Mouse (Mus musculus) forebrain, embryonic 15.5 days (tissue): Measurements from ENCODE around the gene Npnt. TPM values are rescaled to one million over a fixed set of nuclear protein-coding genes. Genes with fewer than 3 reads are reported as not detected.

ENCODE experiments used
- ATAC-seq: fragments of 200-750 bp; cut with Nextera tagmentation; replicated peaks from 2 replicates; pipeline ENCODE4 v1.8.0; 2017; ENCODE audit warnings: mild to moderate bottlenecking, moderate TSS enrichment, moderate library complexity
- H3K27ac ChIP-seq: fragments of 300-500 bp; sonication (generic); replicated peaks from 2 replicates; pipeline ENCODE4 v1.5.1; 2015; ENCODE audit warnings: mild to moderate bottlenecking, inconsistent platforms
- H3K27me3 ChIP-seq: fragments of 300-500 bp; sonication (generic); 2 replicates; pipeline ENCODE4 v1.6.1; 2015; ENCODE audit warnings: inconsistent platforms
- H3K36me3 ChIP-seq: fragments of 300-500 bp; sonication (generic); 2 replicates; pipeline ENCODE4 v1.6.1; 2015; ENCODE audit warnings: mild to moderate bottlenecking, inconsistent platforms
- H3K4me1 ChIP-seq: fragments of 300-500 bp; sonication (generic); 2 replicates; pipeline ENCODE4 v1.6.1; 2015; ENCODE audit warnings: inconsistent platforms
- H3K4me2 ChIP-seq: fragments of 300-500 bp; sonication (generic); replicated peaks from 2 replicates; pipeline ENCODE4 v1.6.1; 2015; ENCODE audit warnings: mild to moderate bottlenecking, inconsistent platforms
- H3K4me3 ChIP-seq: fragments of 300-500 bp; sonication (generic); 2 replicates; pipeline ENCODE4 v1.5.1; 2015; ENCODE audit warnings: mild to moderate bottlenecking, inconsistent platforms
- H3K9ac ChIP-seq: fragments of 300-500 bp; sonication (generic); replicated peaks from 2 replicates; pipeline ENCODE4 v1.6.1; 2015; ENCODE audit warnings: mild to moderate bottlenecking, inconsistent platforms
- H3K9me3 ChIP-seq: fragments of 300-500 bp; sonication (generic); 2 replicates; pipeline ENCODE4 v1.6.1; 2016; ENCODE audit warnings: inconsistent platforms
- WGBS: fragments of 180-500 bp; shearing (Covaris S2); methylation state at CpG from one replicate; pipeline ENCODE4 v1.1.7; 2015; ENCODE audit warnings: mixed read lengths; 5-methylcytosine and 5-hydroxymethylcytosine counted together
- polyA plus RNA-seq: library from polyadenylated mRNA; unstranded; fragments of >200 nt; fragmentation: Nextera tagmentation; extraction: Ambion mirVana; gene quantifications from 2 replicates; pipeline ENCODE4 v1.2.1, GENCODE M21; 2015

Gene Npnt
- polyA plus RNA-seq, 1 experiment from 2014 or later = 8.2 TPM

- no peaks in the 10 kb centered on the region for H3K27me3 ChIP-seq
- ATAC-seq = no peak
- no peak overlapping the region for H3K4me2 ChIP-seq
- H3K9me3 ChIP-seq = no peaks in the 10 kb centered on the region
- no peak overlapping the region for H3K9ac ChIP-seq
- WGBS = 70% methylated on average over 6 of the region's 6 CpGs
- H3K4me1 ChIP-seq = peaks cover 5% of the 10 kb centered on the region
- H3K36me3 ChIP-seq = no peaks in the 10 kb centered on the region
- no peak overlapping the region for H3K4me3 ChIP-seq
- H3K27ac ChIP-seq = no peak overlapping the region
Observed at GRCm38 (mm10) chr3:132929866-132930265, 20.2 kb downstream of the Npnt start.

- Histone ChIP-seq H3K36me3 (no peaks in the 10 kb centered on the region), H3K9ac (no peak overlapping the region), H3K27ac (no peak overlapping the region), H3K27me3 (no peaks in the 10 kb centered on the region), H3K4me2 (no peak overlapping the region), H3K9me3 (no peaks in the 10 kb centered on the region), H3K4me3 (no peak overlapping the region), H3K4me1 (no peaks in the 10 kb centered on the region)
- WGBS = 88% methylated on average over 9 of the region's 9 CpGs
- ATAC-seq = no peak
Observed at GRCm38 (mm10) chr3:132928186-132928585, 21.9 kb downstream of the Npnt start.

- Histone ChIP-seq H3K4me3 (no peak overlapping the region), H3K4me1 (no peaks in the 10 kb centered on the region)
- ATAC-seq = no peak
Observed at GRCm38 (mm10) chr3:132919798-132920197, 30.3 kb downstream of the Npnt start.

DNA sequence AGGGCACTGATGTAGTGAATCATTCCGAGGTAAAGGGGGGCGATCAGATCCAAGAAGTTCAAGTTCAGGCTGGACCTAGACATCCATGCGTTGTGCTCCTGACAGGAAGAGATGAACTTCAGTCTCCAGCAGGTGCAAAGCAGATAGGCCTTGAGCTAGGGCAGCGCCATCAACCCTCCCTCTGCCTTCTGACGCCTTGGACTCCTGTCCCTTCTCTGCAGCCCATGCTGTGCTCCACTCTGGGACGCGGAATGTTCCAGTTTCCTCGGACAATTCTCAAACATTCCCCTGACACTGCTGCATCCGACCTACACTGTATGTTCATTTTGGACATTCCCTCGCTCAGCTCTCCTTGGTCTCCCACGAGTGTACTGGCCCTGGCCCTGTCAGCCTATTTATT lies 30.9 kb downstream of the Npnt start:
- Histone ChIP-seq H3K4me2 (no peak overlapping the region), H3K9me3 (no peaks in the 10 kb centered on the region), H3K36me3 (no peaks in the 10 kb centered on the region), H3K4me3 (no peak overlapping the region), H3K27me3 (no peaks in the 10 kb centered on the region), H3K4me1 (no peaks in the 10 kb centered on the region), H3K9ac (no peak overlapping the region), H3K27ac (no peak overlapping the region)
- WGBS = 90% methylated on average over 11 of the region's 11 CpGs
- ATAC-seq = no peak

More at GRCm38 (mm10) chr3:132919798-132920197, 30.3 kb downstream of the Npnt start:
- Histone ChIP-seq H3K4me2 (no peak overlapping the region), H3K27ac (no peak overlapping the region), H3K36me3 (no peaks in the 10 kb centered on the region), H3K9me3 (no peaks in the 10 kb centered on the region), H3K9ac (no peak overlapping the region), H3K27me3 (no peaks in the 10 kb centered on the region)
- 92% methylated on average over 3 of the region's 3 CpGs for WGBS

DNA sequence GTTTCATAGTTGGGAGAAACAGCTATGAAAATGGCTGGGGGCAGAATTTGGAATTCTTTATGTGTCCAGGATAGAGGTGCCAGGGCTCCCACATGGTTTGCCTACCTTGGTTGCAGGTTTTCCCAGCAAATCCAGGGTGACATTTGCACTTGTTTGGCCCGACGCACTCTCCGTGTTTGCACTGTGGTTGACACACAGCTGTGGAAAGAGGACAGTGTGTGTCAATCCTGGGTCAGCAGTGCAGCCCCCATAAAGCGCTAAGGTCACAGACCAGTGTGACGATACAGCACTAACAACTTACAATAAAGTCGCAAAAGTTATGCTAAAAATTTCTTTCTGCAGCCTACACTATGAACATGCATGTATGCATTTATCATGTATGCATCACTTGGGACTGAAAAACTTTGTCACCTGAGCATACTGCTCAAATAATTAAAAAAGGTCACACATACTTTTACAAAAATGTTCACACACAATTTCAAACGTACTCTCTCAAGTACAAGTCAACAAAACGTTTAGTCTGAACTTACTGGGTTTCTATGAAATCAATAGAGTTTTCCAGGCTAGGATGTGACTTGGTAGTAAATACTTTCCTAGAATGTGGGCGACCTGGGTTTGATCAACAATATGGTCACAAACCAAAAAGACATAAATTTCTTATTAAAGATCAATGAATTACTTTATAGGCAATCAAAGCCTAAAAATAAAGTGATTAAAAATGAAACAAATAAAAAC lies 32.6 kb downstream of the Npnt start:
- no peak for ATAC-seq
- H3K4me1 ChIP-seq = no peaks in the 10 kb centered on the region
- 91% methylated on average over 9 of the region's 9 CpGs for WGBS
- H3K9ac ChIP-seq = no peak overlapping the region
- no peaks in the 10 kb centered on the region for H3K27me3 ChIP-seq
- H3K9me3 ChIP-seq = no peaks in the 10 kb centered on the region
- H3K27ac ChIP-seq = no peak overlapping the region
- H3K4me2 ChIP-seq = no peak overlapping the region
- no peak overlapping the region for H3K4me3 ChIP-seq
- H3K36me3 ChIP-seq = no peaks in the 10 kb centered on the region

DNA sequence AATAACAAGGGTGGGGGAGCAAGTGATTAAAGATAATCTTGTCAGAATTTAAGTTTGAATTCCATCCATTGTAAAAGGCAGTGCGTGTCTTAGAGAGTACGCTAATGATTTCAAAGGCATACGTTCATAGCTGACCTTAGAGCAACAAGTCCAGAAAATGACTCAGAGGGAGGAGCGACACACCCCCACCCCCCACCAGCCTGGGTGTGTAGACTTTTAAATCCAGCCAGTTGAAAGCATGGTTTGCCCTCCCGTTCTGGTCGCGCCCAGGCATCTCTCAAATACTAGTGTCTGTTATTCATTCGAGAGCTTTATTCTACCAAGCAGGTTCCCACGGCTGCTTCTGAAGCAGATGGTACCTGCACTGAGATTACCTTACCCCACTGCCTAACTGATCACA lies 34.4 kb downstream of the Npnt start:
- H3K4me2 ChIP-seq = no peak overlapping the region
- no peaks in the 10 kb centered on the region for H3K9me3 ChIP-seq
- no peak for ATAC-seq

GRCm38 (mm10) chr3:132912420-132912819 lies 37.7 kb downstream of the Npnt start:
- Histone ChIP-seq H3K9me3 (no peaks in the 10 kb centered on the region), H3K4me3 (no peak overlapping the region), H3K27me3 (no peaks in the 10 kb centered on the region), H3K4me2 (no peak overlapping the region), H3K27ac (no peak overlapping the region), H3K9ac (no peak overlapping the region), H3K36me3 (no peaks in the 10 kb centered on the region), H3K4me1 (no peaks in the 10 kb centered on the region)
- WGBS = 83% methylated on average over 2 of the region's 2 CpGs
- ATAC-seq = no peak

More for the DNA sequence above, 34.4 kb downstream of the Npnt start:
- WGBS = 61% methylated on average over 9 of the region's 9 CpGs
- no peak overlapping the region for H3K27ac ChIP-seq
- H3K4me1 ChIP-seq = no peaks in the 10 kb centered on the region
- no peaks in the 10 kb centered on the region for H3K27me3 ChIP-seq
- no peak overlapping the region for H3K4me3 ChIP-seq
- no peaks in the 10 kb centered on the region for H3K36me3 ChIP-seq
- H3K9ac ChIP-seq = no peak overlapping the region

DNA sequence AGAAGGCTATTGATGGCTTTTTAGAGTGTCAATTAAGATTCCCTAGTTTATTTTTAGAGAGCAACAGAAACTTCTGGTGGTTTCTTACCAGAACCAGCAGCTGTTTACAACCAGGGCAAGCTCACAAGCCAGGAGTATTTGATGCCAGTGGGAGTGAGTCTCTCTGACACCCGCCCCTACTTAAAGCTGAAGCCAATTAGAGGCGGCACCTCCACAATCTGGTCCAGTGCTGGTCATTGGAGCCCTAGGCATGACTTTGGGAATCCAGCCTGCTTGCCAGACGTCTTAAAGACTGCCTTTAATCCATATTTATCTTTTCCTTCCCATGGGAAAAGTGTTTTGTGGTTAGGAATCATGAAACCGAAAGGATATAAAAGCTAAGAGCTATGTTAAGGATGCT lies 38.4 kb downstream of the Npnt start:
- H3K36me3 ChIP-seq = no peaks in the 10 kb centered on the region
- H3K27me3 ChIP-seq = no peaks in the 10 kb centered on the region
- no peak for ATAC-seq
- 61% methylated on average over 4 of the region's 4 CpGs for WGBS
- no peaks in the 10 kb centered on the region for H3K9me3 ChIP-seq
- no peak overlapping the region for H3K4me3 ChIP-seq
- H3K9ac ChIP-seq = no peak overlapping the region
- H3K4me1 ChIP-seq = no peaks in the 10 kb centered on the region
- no peak overlapping the region for H3K4me2 ChIP-seq
- no peak overlapping the region for H3K27ac ChIP-seq

DNA sequence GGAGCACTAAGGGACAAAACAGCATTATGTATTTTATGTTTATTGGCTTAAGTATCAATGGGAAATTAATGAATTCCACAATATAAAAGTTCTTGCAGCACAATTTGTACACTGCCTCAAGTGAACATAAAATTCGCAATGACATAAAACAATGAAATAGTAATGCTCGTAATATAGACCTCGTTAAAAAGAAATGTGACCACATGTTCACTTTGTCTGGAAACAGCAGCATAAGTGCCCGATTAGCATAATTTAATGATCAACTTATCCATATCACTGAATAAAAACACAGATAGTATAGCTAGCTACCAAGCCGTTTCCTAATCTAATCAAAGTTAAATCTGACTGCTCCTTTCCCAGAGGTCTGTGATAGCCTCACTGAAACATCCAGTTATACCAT lies 39.4 kb downstream of the Npnt start:
- Histone ChIP-seq H3K9ac (no peak overlapping the region), H3K36me3 (no peaks in the 10 kb centered on the region), H3K4me3 (no peak overlapping the region), H3K9me3 (no peaks in the 10 kb centered on the region), H3K4me1 (no peaks in the 10 kb centered on the region), H3K27me3 (no peaks in the 10 kb centered on the region), H3K27ac (no peak overlapping the region), H3K4me2 (no peak overlapping the region)
- WGBS = 56% methylated on average over 5 of the region's 5 CpGs
- ATAC-seq = no peak

DNA sequence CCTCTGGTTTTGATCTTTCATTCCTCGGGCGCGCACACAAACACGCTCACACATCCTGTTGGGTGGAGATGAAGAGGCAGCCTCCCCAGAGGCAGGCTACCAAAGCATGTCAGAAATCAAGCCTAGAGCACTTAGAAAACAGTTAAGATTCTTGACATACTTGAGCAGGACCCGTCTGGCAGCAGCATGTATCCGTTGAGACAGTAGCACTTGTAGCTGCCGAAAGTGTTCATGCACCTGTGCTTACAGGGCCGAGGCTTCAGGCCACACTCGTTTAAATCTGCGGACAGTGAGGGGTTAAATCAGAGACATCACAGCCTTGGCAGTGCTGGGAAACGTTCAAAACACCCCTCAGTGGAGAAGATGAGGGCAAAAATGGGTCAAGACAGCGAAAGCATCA lies 40.4 kb downstream of the Npnt start:
- Histone ChIP-seq H3K36me3 (no peaks in the 10 kb centered on the region), H3K9me3 (no peaks in the 10 kb centered on the region), H3K4me3 (no peak overlapping the region), H3K4me1 (no peaks in the 10 kb centered on the region), H3K27me3 (no peaks in the 10 kb centered on the region), H3K9ac (no peak overlapping the region), H3K4me2 (no peak overlapping the region), H3K27ac (no peak overlapping the region)
- WGBS = 64% methylated on average over 12 of the region's 12 CpGs
- ATAC-seq = no peak

GRCm38 (mm10) chr3:132907506-132908203 lies 42.4 kb downstream of the Npnt start:
- Histone ChIP-seq H3K9me3 (no peaks in the 10 kb centered on the region), H3K4me3 (no peak overlapping the region), H3K27ac (no peak overlapping the region), H3K36me3 (no peaks in the 10 kb centered on the region), H3K4me1 (no peaks in the 10 kb centered on the region), H3K9ac (no peak overlapping the region), H3K4me2 (no peak overlapping the region), H3K27me3 (no peaks in the 10 kb centered on the region)
- peak; percentile 23; the same call in 1 of the 2 replicates for ATAC-seq
- WGBS = 32% methylated on average over 8 of the region's 8 CpGs

- no peaks in the 10 kb centered on the region for H3K36me3 ChIP-seq
- WGBS = 92% methylated on average over 7 of the region's 7 CpGs
Observed at GRCm38 (mm10) chr3:132905224-132905930, 44.7 kb downstream of the Npnt start.

More at GRCm38 (mm10) chr3:132905224-132905930, 44.7 kb downstream of the Npnt start:
- no peak for ATAC-seq
- Histone ChIP-seq H3K27ac (no peak overlapping the region), H3K9ac (no peak overlapping the region), H3K4me3 (no peak overlapping the region), H3K4me1 (no peaks in the 10 kb centered on the region), H3K9me3 (no peaks in the 10 kb centered on the region), H3K4me2 (no peak overlapping the region), H3K27me3 (no peaks in the 10 kb centered on the region)
